Mouse (Mus musculus): ENCODE results near the gene Asb6. TPM values are rescaled to one million over a fixed set of nuclear protein-coding genes. Genes with fewer than 3 reads are reported as not detected.

Asb6 gene
- total and polyA plus RNA-seq, 3 experiments: 21.9 to 30.0 (median 23.7) TPM

DNA sequence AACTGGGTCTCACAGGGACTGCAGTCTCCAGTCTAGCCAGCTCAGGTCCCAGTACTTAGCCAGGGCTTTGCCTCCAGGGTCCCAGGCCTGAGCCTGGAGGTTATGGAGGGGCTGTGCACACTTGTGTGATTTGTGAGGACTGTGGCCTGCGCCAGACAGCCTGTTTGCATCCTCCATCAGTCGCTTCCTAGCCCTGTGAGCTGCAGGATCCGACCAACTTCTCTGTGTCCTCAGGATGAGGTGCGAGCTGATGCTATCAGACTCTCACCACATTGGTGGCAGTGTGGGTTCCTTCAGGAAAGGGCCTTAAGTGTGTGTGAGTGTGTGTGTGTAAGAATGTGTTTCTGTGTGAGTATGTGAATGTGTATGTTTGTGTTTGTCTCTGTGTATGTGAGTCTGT is 42.7 kb downstream of the Asb6 start:
- DNase-seq (ENCODE audit: extremely low read depth): no peak
- Histone ChIP-seq H3K27me3 (replicated peaks) (peaks cover 1% of the 10 kb centered on the region), H3K79me2 (replicated peaks; ENCODE audit: control insufficient read depth, extremely low read depth, insufficient read depth, poor library complexity, severe bottlenecking) (no peaks in the 10 kb centered on the region), H3K4me1 (ENCODE audit: control insufficient read depth in 1 of 2, insufficient read depth in 2 of 2) (peaks cover 6 to 11% of the 10 kb centered on the region in 2 experiments), H3K4me2 (ENCODE audit: insufficient read depth, low read depth, poor library complexity, severe bottlenecking) (no peak overlapping the region), H3K27ac (ENCODE audit: insufficient read depth, low read depth) (no peak overlapping the region), H3K9me3 (replicated peaks; ENCODE audit: low read length) (no peaks in the 10 kb centered on the region), H3K4me3 (replicated peaks in 1 of 3; ENCODE audit: low read depth in 2 of 3, low read length in 2 of 3, poor library complexity in 1 of 3) (no peak overlapping the region), H3K36me3 (replicated peaks in 1 of 2; ENCODE audit: control insufficient read depth in 1 of 2, insufficient read depth in 1 of 2, low read length in 1 of 2) (no peaks in the 10 kb centered on the region), H3K9ac (ENCODE audit: insufficient read depth, low read depth) (no peak overlapping the region)
- dilution Hi-C loops (cut with MboI; ENCODE audit: extremely low pct_ligation_motif_present, extremely low pct_unique_long_range_greater_than_20kb, low sequenced_read_pairs): no loop called here
- no peak for TF ChIP-seq MXI1 (IDR thresholded peaks at IDR 0.05; ENCODE audit: low read depth, low read length)
- no peak for TF ChIP-seq IRF4 (IDR thresholded peaks at IDR 0.05; ENCODE audit: low read depth, low read length)
- in situ Hi-C loops (cut with MboI; ENCODE audit: low pct_ligation_motif_present, low pct_unique_long_range_greater_than_20kb, low sequenced_read_pairs): no loop called here

DNA sequence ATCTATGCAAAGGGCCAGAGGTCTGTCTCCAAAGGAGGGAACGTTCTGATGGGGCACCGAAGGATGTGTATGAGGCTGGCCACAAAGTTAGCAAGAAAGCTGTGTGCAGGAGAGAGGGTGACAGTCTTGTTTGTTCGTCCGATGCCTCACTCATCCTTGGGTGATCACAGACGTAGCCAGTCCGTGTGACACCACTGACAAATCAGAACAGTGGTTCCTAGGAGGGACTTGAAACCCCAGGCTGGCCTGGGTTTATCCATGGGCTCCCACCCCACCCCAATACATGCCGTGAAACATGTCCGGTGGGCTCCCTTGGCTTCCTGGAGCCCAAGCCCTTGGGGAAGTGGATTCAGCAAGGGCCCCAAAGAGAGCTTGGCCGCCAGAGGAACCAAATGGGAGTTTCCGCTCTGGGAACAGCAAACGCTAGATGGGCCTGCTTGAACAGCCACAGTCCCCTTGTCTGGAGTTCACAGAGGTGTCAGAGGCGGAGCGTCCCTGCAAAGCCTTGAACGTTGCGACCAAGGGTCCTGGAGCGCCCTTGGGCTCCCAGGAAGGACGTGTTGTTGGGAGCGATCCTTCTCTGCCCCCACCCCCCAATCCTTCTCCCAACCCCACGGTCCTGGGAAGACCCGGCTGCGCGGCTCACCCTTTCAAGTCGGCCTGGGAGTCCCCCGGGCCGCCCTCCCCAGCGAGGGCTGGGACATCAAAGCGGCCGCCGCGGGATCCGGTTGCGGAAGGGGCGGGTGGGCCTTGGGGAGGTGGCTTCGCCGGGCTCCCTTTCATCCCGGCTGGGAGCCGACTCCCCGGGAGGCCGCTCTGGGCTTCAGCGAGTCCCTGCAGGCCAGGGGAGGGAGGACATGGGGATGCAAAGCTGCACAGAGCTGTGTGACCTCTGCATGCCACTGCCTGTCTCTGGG is 45.8 kb downstream of the Asb6 start:
- dilution Hi-C loops (cut with MboI; ENCODE audit: extremely low pct_ligation_motif_present, extremely low pct_unique_long_range_greater_than_20kb, low sequenced_read_pairs): no loop called here
- no peaks in the 10 kb centered on the region for H3K79me2 ChIP-seq (replicated peaks; ENCODE audit: control insufficient read depth, extremely low read depth, insufficient read depth, poor library complexity, severe bottlenecking)
- H3K9me3 ChIP-seq (replicated peaks; ENCODE audit: low read length): no peaks in the 10 kb centered on the region
- no peaks in the 10 kb centered on the region for H3K36me3 ChIP-seq (replicated peaks in 1 of 2; ENCODE audit: control insufficient read depth in 1 of 2, insufficient read depth in 1 of 2, low read length in 1 of 2)
- H3K9ac ChIP-seq (ENCODE audit: insufficient read depth, low read depth): no peak overlapping the region
- in situ Hi-C loops (cut with MboI; ENCODE audit: low pct_ligation_motif_present, low pct_unique_long_range_greater_than_20kb, low sequenced_read_pairs): no loop called here
- no peak overlapping the region for H3K4me2 ChIP-seq (ENCODE audit: insufficient read depth, low read depth, poor library complexity, severe bottlenecking)
- TF ChIP-seq POLR2A (IDR thresholded peaks at IDR 0.05; ENCODE audit: low read depth, low read length) (no peak), SIN3A (IDR thresholded peaks at IDR 0.05; ENCODE audit: low read length) (no peak), NELFE (IDR thresholded peaks at IDR 0.05; ENCODE audit: low read depth, low read length) (no peak)
- H3K4me3 ChIP-seq (replicated peaks in 1 of 3; ENCODE audit: low read depth in 2 of 3, low read length in 2 of 3, poor library complexity in 1 of 3): no peak overlapping the region
- peaks cover 3 to 5% of the 10 kb centered on the region in 2 experiments; a peak in 3 of 4 replicates for H3K4me1 ChIP-seq (ENCODE audit: control insufficient read depth in 1 of 2, insufficient read depth in 2 of 2)
- no peaks in the 10 kb centered on the region for H3K27me3 ChIP-seq (replicated peaks)
- no peak overlapping the region for H3K27ac ChIP-seq (ENCODE audit: insufficient read depth, low read depth)
- no peak for DNase-seq (ENCODE audit: extremely low read depth)

DNA sequence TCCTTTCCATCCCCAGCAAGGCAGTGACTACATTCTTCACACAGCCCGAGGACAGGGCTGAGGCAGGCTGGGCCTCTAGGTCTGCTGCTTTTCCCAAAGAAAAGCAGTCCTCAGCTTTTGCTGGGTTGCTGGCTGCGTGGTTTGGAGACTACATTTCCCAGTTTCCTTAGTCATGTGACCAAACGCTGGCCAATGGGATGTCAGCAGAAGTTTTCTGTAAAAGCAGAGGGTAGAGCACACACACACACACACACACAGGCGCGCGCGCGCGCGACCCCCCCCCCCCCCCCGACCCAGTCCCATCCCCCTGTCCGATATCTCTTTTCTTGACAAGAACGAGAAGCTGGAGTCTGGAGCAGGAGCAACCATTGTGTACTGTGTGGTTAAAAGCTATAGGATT is 46.8 kb downstream of the Asb6 start:
- H3K4me2 ChIP-seq (ENCODE audit: insufficient read depth, low read depth, poor library complexity, severe bottlenecking): no peak overlapping the region
- H3K27ac ChIP-seq (ENCODE audit: insufficient read depth, low read depth): no peak overlapping the region
- in situ Hi-C loops (cut with MboI; ENCODE audit: low pct_ligation_motif_present, low pct_unique_long_range_greater_than_20kb, low sequenced_read_pairs): no loop called here
- H3K27me3 ChIP-seq (replicated peaks): no peaks in the 10 kb centered on the region
- TF ChIP-seq ELF1 (IDR thresholded peaks at IDR 0.05; ENCODE audit: low read depth, low read length): no peak
- TF ChIP-seq USF2 (conservative IDR thresholded peaks at IDR 0.05; ENCODE audit: low read depth, low read length): 0 out of 2 replicates have a peak, but pooled peaks have one; percentile 12
- peaks cover 3 to 14% of the 10 kb centered on the region in 2 experiments; a peak in 3 of 4 replicates for H3K4me1 ChIP-seq (ENCODE audit: control insufficient read depth in 1 of 2, insufficient read depth in 2 of 2)
- no peak overlapping the region for H3K9ac ChIP-seq (ENCODE audit: insufficient read depth, low read depth)
- H3K4me3 ChIP-seq (replicated peaks in 1 of 3; ENCODE audit: low read depth in 2 of 3, low read length in 2 of 3, poor library complexity in 1 of 3): no peak overlapping the region
- H3K36me3 ChIP-seq (replicated peaks in 1 of 2; ENCODE audit: control insufficient read depth in 1 of 2, insufficient read depth in 1 of 2, low read length in 1 of 2): no peaks in the 10 kb centered on the region
- no peak for DNase-seq (ENCODE audit: extremely low read depth)
- dilution Hi-C loops (cut with MboI; ENCODE audit: extremely low pct_ligation_motif_present, extremely low pct_unique_long_range_greater_than_20kb, low sequenced_read_pairs): no loop called here
- H3K79me2 ChIP-seq (replicated peaks; ENCODE audit: control insufficient read depth, extremely low read depth, insufficient read depth, poor library complexity, severe bottlenecking): no peaks in the 10 kb centered on the region
- H3K9me3 ChIP-seq (replicated peaks; ENCODE audit: low read length): no peaks in the 10 kb centered on the region
